Mouse (Mus musculus) liver, adult 2 months (tissue): ENCODE results near the gene Fubp3.

Experiments used
- CTCF ChIP-seq: fragments of 200-500 bp; IDR thresholded peaks from 2 replicates; pipeline ENCODE4 v1.5.1; 2011; ENCODE audit warnings: low read depth, low read length, control low read depth
- POLR2A ChIP-seq: fragments of 200-500 bp; IDR thresholded peaks from 2 replicates; pipeline ENCODE4 v1.6.1; 2011; ENCODE audit warnings: low read length, control low read depth; ENCODE audit not compliant: insufficient read depth; ENCODE audit errors: extremely low read depth

GRCm38 (mm10) chr2:31636742-31637141, 64.3 kb downstream of the Fubp3 start:
- TF ChIP-seq CTCF = no peak
- no peak for TF ChIP-seq POLR2A
